Mouse (Mus musculus) hindlimb bud, embryonic 11.5 days (tissue): ENCODE results near the gene Alpl.

Experiments
- DNase-seq: peaks from one replicate; pipeline ENCODE4 v3.0.0-alpha.2; 2012; ENCODE audit warnings: low read depth, low spot score; ENCODE audit errors: extremely low spot score

Gene Alpl

DNA sequence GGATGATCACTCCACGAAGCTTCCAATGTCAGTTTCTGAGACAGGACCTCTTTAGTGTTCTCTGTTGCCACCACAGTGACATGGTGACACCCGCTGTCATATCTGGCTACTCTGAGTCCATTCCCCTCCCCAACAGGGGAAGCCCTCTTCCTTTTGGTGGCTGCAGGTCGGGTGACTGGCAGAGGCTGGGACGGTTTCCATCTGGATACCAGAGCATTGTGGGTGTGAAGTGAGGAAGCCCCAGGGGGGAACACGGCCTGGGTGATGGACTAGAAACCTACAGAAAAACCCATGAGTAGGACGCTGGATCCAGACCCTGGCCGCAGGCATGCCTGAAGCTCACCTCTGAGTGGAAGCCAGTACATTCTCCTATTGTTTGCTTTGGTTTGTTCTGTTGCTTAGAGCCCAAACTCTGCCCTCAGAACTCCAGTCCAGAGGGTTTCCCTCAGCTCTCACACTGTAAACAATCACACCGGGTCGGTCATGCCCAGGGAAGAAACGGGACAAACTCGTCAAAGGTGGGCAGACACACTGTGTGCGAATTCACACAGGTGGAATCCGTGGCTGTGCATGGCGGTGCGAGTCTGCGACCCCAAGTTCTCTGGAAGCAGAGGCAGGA lies 23.6 kb downstream of the Alpl start:
- DNase-seq, result no peak

DNA sequence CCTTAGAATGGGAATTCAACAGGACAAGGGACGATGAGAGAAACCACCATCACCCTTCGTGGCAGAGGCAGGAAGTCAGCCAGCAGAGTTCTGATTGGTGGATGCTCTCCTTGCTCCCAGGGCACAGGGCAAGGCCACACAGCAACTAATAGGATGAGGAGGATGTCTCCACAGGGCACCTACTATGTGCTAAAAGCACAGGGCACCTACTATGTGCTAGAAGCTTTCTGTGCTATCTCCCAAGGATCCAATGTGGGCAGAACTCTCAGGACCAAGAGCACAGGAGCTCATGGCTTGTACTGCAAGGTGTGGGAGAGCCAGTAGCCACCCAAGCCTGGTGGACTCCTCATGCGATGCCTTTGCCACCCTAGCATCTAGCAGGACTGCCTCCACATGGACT lies 24.4 kb downstream of the Alpl start:
- no peak for DNase-seq

DNA sequence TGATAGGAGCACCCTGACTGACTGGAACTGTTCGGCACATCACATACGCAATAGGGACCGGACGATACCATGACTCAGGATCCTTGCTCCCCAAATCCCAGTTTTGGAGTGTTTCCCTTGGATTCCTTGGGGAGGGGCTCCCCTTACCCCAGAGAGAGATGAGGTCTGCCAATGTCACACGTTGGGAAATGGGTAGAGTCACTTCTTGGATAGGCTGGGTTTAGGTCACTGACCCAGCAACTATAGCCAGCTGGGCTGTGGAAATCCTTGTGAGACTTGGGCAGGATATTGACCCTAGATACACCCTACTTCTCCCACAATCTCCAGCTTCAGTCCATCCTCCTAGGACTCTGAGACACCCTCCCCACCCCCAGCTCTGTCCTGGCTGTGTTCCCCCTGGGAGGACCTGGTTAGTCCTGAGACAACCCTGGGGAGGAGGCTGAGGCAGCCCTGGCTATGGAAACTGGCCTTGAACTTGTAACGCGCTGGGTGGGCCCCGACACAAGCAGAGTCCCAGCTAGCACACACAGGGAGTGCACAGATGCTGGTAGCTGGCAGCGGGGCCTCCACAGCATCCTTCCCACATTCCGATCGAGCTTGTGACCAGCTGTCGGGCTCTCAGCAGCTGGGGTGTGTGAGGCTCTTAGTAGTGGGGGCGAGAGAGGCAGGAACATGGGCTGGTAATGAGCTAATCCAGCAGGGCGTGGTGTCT lies 25.1 kb downstream of the Alpl start:
- DNase-seq, result no peak

DNA sequence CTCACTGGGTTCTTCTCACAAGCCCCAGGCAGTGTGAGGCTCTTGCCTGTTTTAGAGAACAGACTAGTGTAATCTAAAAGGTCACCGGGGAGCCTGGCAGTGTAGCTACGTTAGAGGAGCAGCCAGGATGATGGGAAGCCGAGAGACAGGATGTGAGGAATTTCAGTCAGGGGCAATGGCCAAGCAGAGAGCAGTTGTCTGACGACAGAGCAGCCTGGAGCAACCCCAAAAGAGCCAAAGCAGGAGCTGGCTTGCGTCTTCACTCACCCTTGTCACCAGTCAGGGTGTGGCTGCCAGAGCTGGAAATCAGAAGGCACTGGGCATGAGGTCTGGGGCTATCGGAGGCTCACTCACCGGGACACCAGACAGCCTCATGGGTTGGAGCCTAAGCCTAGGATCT lies 26.5 kb downstream of the Alpl start:
- DNase-seq, result no peak

DNA sequence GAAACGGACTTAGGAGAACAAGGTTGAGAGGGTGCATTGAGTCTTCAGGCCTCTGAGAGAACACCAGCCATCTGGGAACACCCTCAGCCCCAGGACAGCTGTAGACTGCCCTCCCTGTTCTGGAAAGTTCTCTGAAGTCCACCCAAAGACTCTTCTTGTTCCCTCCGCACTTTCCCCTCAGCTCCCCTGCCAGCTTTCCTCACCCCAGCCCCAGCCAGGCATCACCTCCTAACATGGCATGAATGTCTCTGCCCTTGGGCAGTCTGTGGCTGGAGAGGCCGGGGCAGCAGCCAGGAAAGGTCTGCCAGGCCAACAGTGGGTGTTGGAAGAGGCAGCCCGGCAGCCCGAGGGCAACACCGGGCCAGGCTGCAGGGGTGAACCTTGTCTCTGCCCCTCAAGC lies 27.4 kb downstream of the Alpl start:
- no peak for DNase-seq

DNA sequence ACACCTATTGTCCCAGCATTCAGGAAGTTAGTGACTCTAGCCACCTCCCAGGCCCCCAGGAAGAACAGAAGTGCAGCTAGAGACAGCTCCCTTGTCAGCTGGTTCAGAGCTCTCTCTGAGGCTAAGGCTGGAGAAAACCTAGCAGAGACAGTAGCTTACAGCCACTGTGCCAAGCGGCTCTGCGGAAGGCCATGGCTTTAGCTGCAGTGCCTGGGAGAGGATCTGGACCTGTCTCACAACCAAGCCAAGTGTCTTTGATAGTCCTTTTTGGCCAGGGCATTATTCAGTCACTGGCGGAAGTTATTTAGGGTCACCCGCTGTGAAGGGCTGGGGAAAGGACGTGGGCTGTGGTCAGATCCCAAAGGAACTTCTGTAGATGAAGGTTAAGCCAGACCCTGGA lies 27.8 kb downstream of the Alpl start:
- no peak for DNase-seq

DNA sequence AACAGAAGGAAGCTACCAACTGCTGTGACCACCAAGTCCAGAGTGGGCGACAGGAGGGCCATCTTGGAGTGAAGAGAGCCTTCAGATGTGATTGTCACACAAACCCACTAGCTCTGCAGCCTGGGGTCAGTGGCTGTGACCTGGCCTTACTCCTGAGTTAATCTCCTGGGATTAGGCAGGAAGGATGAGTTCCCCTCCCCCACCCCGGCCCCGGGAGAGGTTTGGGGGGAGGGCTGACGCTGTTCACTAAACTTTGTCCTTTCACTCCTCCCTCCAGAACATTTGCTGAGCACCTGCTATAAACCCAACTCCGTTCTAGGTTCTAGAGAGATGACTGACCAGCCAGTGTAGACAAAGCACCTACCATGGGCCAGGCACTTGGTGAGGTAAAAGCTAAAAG lies 29.8 kb downstream of the Alpl start:
- DNase-seq, result no peak

DNA sequence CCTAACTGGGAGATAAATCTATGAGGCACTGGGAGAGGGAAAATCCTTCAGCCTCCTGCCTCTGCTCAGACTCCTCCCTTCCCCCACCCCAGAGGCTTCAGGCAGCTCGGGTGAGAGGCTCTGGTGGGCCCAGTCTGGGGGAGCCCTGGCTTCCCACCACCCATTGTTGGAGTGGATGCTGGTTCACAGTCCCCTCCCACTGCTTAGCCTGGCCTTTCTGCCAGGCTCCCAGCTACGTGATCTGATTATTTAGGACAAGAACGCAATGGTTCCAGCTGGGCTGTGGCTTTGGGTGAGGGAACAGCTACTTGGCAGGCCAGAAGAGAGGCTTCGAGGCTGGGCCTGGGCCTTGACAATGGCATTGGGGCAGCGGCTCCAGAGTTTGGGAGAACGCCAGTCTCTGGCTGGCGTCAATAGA lies 30.6 kb downstream of the Alpl start:
- DNase-seq, result no peak

DNA sequence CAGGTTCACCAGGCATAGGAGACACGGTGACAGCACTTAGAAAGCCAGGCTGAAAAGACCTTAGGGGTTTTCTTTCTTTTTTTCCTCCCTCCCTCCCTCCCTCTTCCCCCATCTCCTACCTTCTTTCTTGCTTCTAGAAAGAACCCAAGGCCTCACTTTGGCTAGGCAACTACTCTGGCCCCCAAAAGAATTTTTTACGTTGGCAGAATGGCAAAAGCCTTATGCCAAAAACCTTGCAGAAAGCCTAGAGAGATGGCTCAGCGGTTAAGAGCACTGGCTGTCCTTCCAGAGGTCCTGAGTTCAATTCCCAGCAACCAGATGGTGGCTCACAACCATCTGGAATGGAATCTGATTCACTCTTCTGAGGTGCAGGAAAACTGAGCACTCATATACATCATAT lies 31.6 kb downstream of the Alpl start:
- no peak for DNase-seq

DNA sequence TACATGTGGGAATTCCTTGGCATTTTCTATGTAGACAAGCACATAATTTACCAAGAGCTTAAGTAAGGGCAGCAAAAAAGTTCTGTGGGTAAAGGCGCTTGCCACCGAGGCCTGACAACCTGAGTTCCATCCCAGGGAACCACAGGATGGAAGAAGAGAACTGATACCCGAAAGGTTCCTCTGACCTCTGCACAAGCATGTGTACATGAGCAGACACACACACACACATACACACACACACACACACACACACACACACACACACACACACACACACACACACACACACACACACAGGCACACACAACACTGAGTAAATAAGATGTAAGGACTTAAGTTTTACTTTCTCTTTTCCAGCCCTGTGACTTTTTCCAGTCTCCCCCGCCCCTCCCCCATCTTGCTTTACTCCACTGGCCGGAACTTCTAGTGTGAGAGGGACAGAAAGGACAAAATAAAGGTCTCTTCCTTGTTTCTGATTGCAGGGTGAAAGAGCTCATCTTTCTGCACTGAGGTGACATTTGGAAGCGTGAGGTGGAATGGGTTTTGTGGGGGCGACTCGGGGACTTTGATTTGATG lies 32.2 kb downstream of the Alpl start:
- no peak for DNase-seq

DNA sequence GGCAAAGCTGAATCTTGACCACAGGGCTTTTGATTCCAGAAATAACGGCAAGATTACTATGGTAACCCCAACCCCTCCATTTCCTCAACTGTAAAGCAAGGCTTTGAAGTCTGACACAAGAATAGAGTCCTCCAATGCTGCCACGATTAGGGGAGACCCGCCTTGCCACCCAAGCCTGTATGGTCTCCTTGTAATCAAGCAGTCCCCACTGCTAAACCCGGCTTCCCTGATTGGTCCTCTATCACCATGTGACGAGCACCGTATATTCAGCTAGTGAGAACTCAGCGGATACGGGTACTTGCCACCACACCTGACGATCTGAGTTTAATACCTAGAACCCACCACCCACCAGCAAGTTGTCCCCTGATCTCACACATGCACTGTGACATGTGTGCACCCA lies 33.3 kb downstream of the Alpl start:
- no peak for DNase-seq

DNA sequence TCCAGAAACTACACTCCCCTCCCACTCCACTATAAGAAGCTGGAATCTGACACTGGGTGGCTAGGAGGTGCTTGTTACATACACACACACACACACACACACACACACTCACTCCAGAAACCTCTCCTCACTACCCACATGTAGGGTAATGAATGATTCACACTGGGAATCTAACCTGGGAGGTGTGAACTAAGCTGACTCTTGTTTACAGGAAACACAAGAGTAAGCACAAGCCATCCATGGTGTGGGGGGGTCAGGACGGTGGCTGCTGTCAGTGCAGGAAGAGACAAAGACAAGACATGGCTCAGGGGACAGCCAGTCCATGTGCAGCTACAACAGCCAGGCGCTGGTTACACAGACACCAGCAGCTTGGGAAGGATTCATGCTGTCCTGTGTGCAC lies 41.7 kb downstream of the Alpl start:
- DNase-seq, result no peak

DNA sequence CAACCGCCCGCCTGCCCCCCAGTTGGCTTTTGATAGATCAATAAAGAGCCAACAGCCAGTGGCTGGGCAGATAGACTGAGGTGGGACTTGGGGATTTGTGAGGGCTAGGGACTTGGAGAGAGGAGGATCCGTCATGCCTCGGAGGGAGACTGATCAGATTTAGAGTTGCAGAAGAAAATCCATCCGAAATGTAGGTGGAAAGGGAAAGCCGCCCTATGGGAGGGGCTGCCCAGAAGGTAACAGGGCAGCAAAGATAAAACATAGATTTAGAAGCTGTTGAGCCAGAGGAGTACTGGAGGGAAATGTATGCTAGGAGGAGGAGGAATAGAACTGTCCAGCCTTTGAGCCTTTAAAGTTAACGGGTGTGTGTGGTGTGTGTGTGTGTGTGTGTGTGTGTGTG lies 43.0 kb downstream of the Alpl start:
- DNase-seq, result no peak

DNA sequence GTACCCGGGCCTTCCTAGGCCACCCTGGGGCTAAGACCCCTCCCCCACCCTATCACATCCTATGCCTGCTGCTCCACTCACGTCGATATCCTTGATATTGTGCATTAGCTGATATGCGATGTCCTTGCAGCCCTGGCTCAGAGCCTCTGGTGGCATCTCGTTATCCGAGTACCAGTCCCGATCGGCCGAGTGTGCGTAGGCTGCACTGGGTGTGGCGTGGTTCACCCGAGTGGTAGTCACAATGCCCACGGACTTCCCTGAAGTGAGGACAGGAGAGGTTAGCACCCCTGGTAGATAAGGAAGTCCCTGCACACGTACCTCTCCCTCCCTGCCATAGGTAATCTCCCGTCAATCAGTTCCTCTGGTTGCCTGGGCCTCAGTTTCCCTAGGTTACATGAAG lies 43.7 kb downstream of the Alpl start:
- no peak for DNase-seq

DNA sequence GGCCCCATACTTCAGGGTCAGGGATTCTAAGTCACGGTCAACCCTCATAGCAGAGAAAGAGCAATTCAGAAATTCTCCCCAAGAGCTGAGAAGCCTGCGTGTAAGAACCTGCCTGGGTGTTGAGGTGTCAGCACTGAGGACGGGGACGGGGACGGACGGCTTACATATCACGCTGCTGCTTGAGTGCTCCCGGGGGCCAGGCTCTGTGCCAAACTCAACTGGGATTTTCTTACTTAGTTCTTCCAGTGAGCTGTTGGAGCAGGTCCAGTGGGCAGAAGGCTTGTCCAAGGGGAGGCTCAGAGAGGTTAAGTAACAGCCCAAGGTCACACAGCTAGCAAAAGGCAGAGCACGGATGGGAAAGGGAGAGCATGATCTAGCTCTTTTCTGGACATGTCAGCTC lies 44.5 kb downstream of the Alpl start:
- no peak for DNase-seq

DNA sequence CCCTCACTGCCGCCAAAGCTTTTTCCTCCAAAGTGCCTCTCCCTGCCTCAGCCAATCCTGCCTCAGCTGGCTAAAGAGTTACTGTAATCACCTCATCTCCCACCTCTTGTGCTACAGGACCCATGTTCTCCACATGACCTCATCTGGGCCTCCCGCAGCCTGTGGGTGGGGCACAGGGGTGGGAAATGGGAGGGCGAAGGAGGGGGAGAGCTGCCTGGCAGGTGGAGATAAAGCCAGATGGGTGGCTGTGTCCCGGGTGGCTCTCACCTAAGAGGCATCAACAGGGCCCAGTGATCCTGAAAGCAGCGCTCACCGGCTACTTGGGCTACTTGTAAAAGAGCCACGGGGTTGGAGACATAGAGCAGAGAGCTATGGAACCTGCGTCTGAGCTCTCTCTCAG lies 44.9 kb downstream of the Alpl start:
- DNase-seq, result no peak

DNA sequence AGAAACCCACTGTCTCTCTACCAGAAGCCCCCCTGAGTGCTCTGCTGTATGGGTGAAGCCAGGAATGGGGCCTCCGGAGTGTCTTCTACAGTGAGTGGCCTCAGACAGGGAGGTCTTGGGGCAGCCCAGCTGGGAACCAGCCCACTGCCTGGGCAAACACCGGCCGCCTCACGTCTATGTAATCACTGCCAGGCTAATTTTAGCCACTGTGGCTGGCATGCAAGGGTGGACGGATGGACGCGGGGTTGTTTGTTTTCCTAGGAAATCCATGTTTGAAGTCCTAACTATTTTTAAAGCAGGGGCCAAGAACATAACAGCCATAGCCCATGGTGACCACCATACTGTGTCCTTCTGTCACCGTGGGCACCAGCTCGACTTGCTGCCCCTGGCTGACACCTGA lies 46.1 kb downstream of the Alpl start:
- DNase-seq, result no peak

DNA sequence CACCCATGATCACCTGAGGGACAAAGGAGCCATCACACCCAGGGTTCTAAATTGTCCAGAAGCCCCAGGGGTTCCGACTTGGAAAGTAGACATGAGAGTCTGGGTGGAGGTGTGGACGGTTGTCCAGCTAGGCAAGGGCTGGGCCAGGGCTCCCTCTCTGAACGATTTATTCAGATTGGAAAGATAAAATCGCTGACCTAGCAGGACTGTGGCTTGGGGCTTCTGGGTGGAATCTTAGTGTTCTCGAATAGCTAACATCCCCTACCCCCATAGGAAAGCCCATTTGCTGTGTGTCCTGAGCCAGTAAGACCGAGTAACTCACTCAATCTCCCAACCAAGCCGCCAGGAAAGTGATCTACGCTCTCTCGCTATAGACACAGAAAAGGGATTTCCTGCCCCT lies 46.5 kb downstream of the Alpl start:
- DNase-seq, result no peak

DNA sequence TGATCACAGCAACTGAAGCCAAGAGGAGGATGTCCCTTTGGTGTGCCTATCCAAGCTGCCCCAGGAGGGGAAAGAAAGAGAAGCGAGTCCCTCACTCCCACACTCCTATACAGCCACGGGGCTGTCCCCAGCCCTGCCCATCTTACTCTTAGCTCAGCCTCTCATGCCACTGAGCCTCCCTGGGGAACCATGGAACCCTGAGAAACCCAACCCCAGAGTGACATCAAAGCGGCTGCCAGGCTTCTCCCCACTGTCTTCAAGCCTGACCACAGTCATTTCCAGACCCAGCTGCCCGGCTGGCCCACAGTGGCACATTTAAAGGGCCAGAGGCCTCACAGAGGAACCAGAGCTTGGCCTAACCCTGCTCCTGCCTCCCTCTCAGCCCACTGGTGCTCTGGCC lies 47.5 kb downstream of the Alpl start:
- no peak for DNase-seq

DNA sequence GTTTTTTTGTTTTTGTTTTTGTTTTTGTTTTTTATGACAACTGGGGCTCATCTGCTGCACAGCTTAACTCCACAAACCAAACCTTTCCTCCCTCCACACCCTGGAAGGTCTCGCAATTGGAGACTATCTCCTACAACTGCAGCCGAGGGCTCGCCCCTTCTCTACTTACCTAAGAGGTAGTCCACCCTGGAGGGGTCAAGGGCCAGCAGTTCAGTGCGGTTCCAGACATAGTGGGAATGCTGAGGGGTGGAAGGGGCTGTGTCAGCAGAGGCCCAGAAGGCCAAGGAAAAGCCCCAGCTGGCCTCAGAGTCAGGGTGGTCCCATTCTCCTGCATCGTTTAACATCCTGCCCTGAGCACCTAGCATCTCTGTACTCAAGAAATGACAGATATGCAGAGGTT lies 48.6 kb downstream of the Alpl start:
- no peak for DNase-seq

DNA sequence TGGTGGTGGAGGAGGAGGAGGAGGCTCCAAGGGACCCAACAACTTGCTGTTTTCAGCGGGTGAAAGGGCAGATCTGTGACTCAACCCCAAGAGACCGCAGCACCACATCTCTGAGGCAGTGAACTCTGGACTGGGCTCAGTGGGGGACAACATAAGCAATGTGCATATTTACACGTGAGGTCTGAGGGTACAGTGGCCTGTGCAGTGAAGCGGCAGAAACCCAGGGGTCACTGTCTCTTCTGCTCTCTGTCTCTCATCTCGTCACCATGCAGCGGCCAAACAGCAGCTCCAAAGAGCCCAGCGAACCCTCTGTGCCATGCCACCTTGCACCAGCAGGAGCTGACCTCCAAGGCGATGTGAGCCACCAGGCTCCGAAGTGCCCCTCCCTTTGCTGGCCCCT lies 49.1 kb downstream of the Alpl start:
- DNase-seq, result no peak

DNA sequence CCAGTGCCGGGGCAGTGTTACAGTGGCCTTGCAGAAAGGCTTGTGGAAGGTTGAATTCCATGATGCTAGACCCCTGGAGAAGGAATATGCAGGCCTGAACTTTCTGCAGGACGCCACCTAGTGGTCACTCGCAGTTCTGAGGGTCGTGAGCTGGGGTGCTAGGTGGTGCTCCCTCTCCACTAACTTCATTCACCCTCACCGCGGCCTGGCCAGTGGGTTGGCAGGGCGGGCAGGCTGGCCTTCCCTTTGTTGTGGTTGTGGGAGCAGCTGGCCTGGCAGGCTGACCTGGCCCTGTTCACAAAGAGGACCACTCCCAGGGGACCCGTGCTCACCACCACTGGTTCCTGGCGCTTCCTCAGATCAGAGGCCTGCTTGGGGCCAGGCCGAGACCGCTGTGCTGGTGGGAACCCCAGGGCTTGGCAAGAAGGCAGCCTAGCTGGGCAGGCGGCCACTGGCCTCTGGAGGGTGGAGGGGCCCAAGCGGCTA lies 51.7 kb downstream of the Alpl start:
- DNase-seq, result no peak

DNA sequence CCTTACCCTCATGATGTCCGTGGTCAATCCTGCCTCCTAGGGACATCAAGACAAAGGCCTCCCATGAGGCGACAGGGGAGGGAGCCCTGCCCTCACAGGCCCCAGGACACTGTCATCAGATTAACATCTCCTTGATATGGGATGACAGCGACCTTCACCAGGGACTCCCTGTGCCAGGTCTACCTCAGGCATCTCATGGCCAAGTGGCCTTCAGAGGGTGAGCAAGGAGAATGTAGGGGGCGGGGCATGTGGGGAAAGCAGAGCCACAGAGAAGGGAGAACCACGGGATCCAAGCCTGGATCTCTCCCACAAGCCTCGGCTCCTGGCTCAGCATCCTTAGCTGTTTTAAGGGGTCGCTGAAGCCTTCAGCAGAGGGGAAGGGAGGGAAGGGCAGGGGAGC lies 52.4 kb downstream of the Alpl start:
- DNase-seq, result no peak
